Mouse (Mus musculus): Measurements from ENCODE around the gene Bco1. TPM values are rescaled to one million over a fixed set of nuclear protein-coding genes. Genes with fewer than 3 reads are reported as not detected.

Bco1 gene
- polyA plus RNA-seq, 1 experiment = 3.0 TPM

GRCm38 (mm10) chr8:117074350-117075182, 21.1 kb upstream of the Bco1 start:
- H3K4me3 ChIP-seq (ENCODE audit: insufficient read depth, low read depth, low read length) = no peak overlapping the region
- 55% methylated on average over 10 of the region's 10 CpGs for WGBS
- no peaks in the 10 kb centered on the region for H3K27me3 ChIP-seq (replicated peaks; ENCODE audit: control insufficient read depth, insufficient read depth, low read length)
- TF ChIP-seq CTCF (conservative IDR thresholded peaks at IDR 0.05; ENCODE audit: insufficient read depth, insufficient read length, low read depth, low read length) (no peak), POLR2A (IDR thresholded peaks at IDR 0.05; ENCODE audit: low read depth, low read length) (no peak)
- no peak overlapping the region for H3K27ac ChIP-seq (ENCODE audit: insufficient read depth, low read depth, low read length)
- no peak for DNase-seq
- H3K36me3 ChIP-seq (ENCODE audit: control insufficient read depth, insufficient read depth, low read length) = no peaks in the 10 kb centered on the region
- H3K4me1 ChIP-seq (ENCODE audit: control insufficient read depth, insufficient read depth, low read length) = no peaks in the 10 kb centered on the region

GRCm38 (mm10) chr8:117078367-117078926, 17.2 kb upstream of the Bco1 start:
- Histone ChIP-seq H3K4me3 (ENCODE audit: insufficient read depth, low read depth, low read length) (no peak overlapping the region), H3K27ac (ENCODE audit: insufficient read depth, low read depth, low read length) (no peak overlapping the region), H3K27me3 (replicated peaks; ENCODE audit: control insufficient read depth, insufficient read depth, low read length) (no peaks in the 10 kb centered on the region), H3K4me1 (ENCODE audit: control insufficient read depth, insufficient read depth, low read length) (no peaks in the 10 kb centered on the region), H3K36me3 (ENCODE audit: control insufficient read depth, insufficient read depth, low read length) (no peaks in the 10 kb centered on the region)
- TF ChIP-seq POLR2A (IDR thresholded peaks at IDR 0.05; ENCODE audit: low read depth, low read length) (no peak), CTCF (conservative IDR thresholded peaks at IDR 0.05; ENCODE audit: insufficient read depth, insufficient read length, low read depth, low read length) (no peak)
- WGBS = 85% methylated on average over 7 of the region's 7 CpGs
- no peak for DNase-seq

- Histone ChIP-seq H3K4me3 (ENCODE audit: insufficient read depth, low read depth, low read length) (no peak overlapping the region), H3K27ac (ENCODE audit: insufficient read depth, low read depth, low read length) (no peak overlapping the region), H3K4me1 (ENCODE audit: control insufficient read depth, insufficient read depth, low read length) (no peaks in the 10 kb centered on the region), H3K27me3 (replicated peaks; ENCODE audit: control insufficient read depth, insufficient read depth, low read length) (no peaks in the 10 kb centered on the region), H3K36me3 (ENCODE audit: control insufficient read depth, insufficient read depth, low read length) (no peaks in the 10 kb centered on the region)
- WGBS = 81% methylated on average over 14 of the region's 14 CpGs
- no peak for DNase-seq
- TF ChIP-seq CTCF (conservative IDR thresholded peaks at IDR 0.05; ENCODE audit: insufficient read depth, insufficient read length, low read depth, low read length) (no peak), POLR2A (IDR thresholded peaks at IDR 0.05; ENCODE audit: low read depth, low read length) (no peak)
Measured at GRCm38 (mm10) chr8:117079652-117080051, 16.0 kb upstream of the Bco1 start.

GRCm38 (mm10) chr8:117082399-117082872, 13.2 kb upstream of the Bco1 start, which contains the start of gene Pkd1l2:
Gene Pkd1l2, minus strand, starts transcription at chr8:117082449.
- Histone ChIP-seq H3K36me3 (ENCODE audit: control insufficient read depth, insufficient read depth, low read length) (no peaks in the 10 kb centered on the region), H3K27ac (ENCODE audit: insufficient read depth, low read depth, low read length) (no peak within 1 kb of the TSS), H3K4me3 (ENCODE audit: insufficient read depth, low read depth, low read length) (no peak within 1 kb of the TSS), H3K4me1 (ENCODE audit: control insufficient read depth, insufficient read depth, low read length) (no peaks in the 10 kb centered on the region), H3K27me3 (replicated peaks; ENCODE audit: control insufficient read depth, insufficient read depth, low read length) (no peaks in the 10 kb centered on the region)
- WGBS = 72% methylated on average over 8 of the region's 8 CpGs
- no peak for TF ChIP-seq POLR2A (IDR thresholded peaks at IDR 0.05; ENCODE audit: low read depth, low read length)
- no peak for TF ChIP-seq CTCF (conservative IDR thresholded peaks at IDR 0.05; ENCODE audit: insufficient read depth, insufficient read length, low read depth, low read length)
- no peak for DNase-seq

- TF ChIP-seq POLR2A (IDR thresholded peaks at IDR 0.05; ENCODE audit: low read depth, low read length) = no peak
- no peak for TF ChIP-seq CTCF (conservative IDR thresholded peaks at IDR 0.05; ENCODE audit: insufficient read depth, insufficient read length, low read depth, low read length)
Measured at GRCm38 (mm10) chr8:117082947-117083559, 12.6 kb upstream of the Bco1 start.

GRCm38 (mm10) chr8:117085521-117085920, 10.1 kb upstream of the Bco1 start:
- no peak overlapping the region for H3K27ac ChIP-seq (ENCODE audit: insufficient read depth, low read depth, low read length)
- 63% methylated on average over 8 of the region's 8 CpGs for WGBS
- no peaks in the 10 kb centered on the region for H3K36me3 ChIP-seq (ENCODE audit: control insufficient read depth, insufficient read depth, low read length)
- H3K4me1 ChIP-seq (ENCODE audit: control insufficient read depth, insufficient read depth, low read length) = no peaks in the 10 kb centered on the region
- TF ChIP-seq POLR2A (IDR thresholded peaks at IDR 0.05; ENCODE audit: low read depth, low read length) (no peak), CTCF (conservative IDR thresholded peaks at IDR 0.05; ENCODE audit: insufficient read depth, insufficient read length, low read depth, low read length) (no peak)
- no peak overlapping the region for H3K4me3 ChIP-seq (ENCODE audit: insufficient read depth, low read depth, low read length)
- peak; percentile 30 for DNase-seq
- no peaks in the 10 kb centered on the region for H3K27me3 ChIP-seq (replicated peaks; ENCODE audit: control insufficient read depth, insufficient read depth, low read length)

More at GRCm38 (mm10) chr8:117082947-117083559, 12.6 kb upstream of the Bco1 start:
- H3K27ac ChIP-seq (ENCODE audit: insufficient read depth, low read depth, low read length) = no peak overlapping the region
- no peaks in the 10 kb centered on the region for H3K36me3 ChIP-seq (ENCODE audit: control insufficient read depth, insufficient read depth, low read length)
- no peak for DNase-seq
- no peaks in the 10 kb centered on the region for H3K27me3 ChIP-seq (replicated peaks; ENCODE audit: control insufficient read depth, insufficient read depth, low read length)
- no peak overlapping the region for H3K4me3 ChIP-seq (ENCODE audit: insufficient read depth, low read depth, low read length)
- 60% methylated on average over 9 of the region's 9 CpGs for WGBS
- no peaks in the 10 kb centered on the region for H3K4me1 ChIP-seq (ENCODE audit: control insufficient read depth, insufficient read depth, low read length)

GRCm38 (mm10) chr8:117087036-117087435, 8.6 kb upstream of the Bco1 start:
- H3K4me1 ChIP-seq (ENCODE audit: control insufficient read depth, insufficient read depth, low read length) = no peaks in the 10 kb centered on the region
- DNase-seq = no peak

More at GRCm38 (mm10) chr8:117087036-117087435, 8.6 kb upstream of the Bco1 start:
- no peaks in the 10 kb centered on the region for H3K36me3 ChIP-seq (ENCODE audit: control insufficient read depth, insufficient read depth, low read length)
- no peak overlapping the region for H3K4me3 ChIP-seq (ENCODE audit: insufficient read depth, low read depth, low read length)
- TF ChIP-seq POLR2A (IDR thresholded peaks at IDR 0.05; ENCODE audit: low read depth, low read length) = no peak
- no peak for TF ChIP-seq CTCF (conservative IDR thresholded peaks at IDR 0.05; ENCODE audit: insufficient read depth, insufficient read length, low read depth, low read length)
- H3K27ac ChIP-seq (ENCODE audit: insufficient read depth, low read depth, low read length) = no peak overlapping the region
- no peaks in the 10 kb centered on the region for H3K27me3 ChIP-seq (replicated peaks; ENCODE audit: control insufficient read depth, insufficient read depth, low read length)
